Mouse (Mus musculus) megakaryocyte progenitor cell, adult 5-6 weeks (primary cell): ENCODE data around the gene Hspa8. TPM values are rescaled to one million over a fixed set of nuclear protein-coding genes. Genes with fewer than 3 reads are reported as not detected.
"Not testable (repeated sequence)": the region's sequence is repeated elsewhere in the genome, so short reads cannot be mapped to it uniquely, and the experiment has no call there.

ENCODE experiments used
- ATAC-seq: replicated peaks from 2 replicates; pipeline ENCODE4 v1.8.0; 2016; ENCODE audit warnings: mild to moderate bottlenecking, moderate TSS enrichment, inconsistent platforms; ENCODE audit not compliant: poor library complexity
- total RNA-seq, 2 experiments: library from RNA; stranded (forward) in 1 of 2; stranded (reverse) in 1 of 2; fragments of 157-497, 149-512 nt in 1 of 2; fragments of 200-1000 nt in 1 of 2; gene quantifications; 2 replicates each; pipeline versions ENCODE4 v1.2.3 to v1.2.4; 2015 to 2017

Hspa8 gene
- 3,635 and 4,207 TPM in 2 replicates for total RNA-seq (2015)
- 4,709 and 5,125 TPM in 2 replicates for total RNA-seq (2017)

DNA sequence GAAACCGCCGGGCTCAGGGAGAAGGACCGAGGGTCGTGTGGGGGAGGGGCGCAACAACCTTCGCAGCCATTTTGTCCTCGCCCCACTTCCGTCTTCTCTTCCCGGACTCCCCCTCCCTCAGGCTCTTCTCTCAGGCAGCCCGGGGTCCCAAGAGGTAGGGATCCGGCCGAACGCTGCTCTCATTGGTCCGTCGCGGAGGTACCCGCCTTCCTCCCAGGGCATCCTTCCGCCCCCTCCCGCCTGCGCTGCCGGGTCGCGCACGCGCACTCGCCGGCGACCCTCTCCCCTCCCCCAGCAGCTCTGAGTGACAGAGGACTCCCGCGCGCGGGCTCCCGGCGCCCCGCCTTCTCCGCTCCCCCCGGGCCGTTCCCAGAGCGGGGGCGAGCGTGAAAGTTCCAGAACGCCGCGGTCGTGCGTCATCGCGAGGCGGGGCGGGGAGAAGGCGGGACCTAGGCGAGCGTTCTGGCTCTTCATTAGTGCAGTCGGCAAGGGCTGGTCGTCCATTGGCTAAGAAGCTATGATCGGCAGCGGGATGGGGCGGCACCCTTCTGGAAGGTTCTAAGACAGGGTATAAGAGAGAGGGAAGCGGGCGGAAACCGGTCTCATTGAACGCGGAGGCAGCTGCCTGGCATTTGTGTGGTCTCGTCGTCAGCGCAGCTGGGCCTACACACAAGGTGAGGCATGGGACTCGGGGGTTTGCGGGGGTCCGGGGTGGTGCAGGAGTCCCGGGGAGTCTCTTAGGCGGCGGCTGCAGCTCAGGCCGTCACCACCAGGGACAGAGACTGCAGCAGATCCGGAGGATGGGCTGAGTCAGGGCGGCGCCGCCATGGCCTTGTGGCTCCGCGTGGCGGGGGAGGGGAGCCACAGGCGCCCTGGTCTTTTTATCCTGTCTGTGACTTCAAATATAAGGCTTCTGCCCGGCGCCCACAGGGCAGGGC, at the start of gene Hspa8:
TSS of gene Hspa8 (plus strand) at position 310 of the 938 bp plus-strand sequence.
- ATAC-seq: peak; percentile 63

DNA sequence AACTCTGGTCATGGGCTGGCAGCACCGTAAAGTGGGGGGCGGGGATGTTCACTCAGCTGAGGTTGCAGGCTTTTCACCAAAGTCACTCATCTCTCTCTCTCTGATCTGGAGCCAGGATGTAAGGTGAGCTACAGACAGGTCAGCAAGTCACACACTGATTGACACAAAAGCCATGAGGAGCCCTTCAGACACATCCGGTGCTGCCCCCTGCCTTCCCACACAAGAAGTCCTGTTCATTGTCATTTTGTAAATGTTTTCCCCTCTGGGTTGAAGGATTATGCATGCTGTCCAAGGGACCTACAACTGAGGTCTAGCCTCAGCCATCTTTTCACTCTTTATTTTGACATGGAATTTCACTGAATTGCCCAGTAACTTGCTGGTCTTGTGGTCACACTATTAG, 49.0 kb upstream of the Hspa8 start:
- ATAC-seq: no peak

DNA sequence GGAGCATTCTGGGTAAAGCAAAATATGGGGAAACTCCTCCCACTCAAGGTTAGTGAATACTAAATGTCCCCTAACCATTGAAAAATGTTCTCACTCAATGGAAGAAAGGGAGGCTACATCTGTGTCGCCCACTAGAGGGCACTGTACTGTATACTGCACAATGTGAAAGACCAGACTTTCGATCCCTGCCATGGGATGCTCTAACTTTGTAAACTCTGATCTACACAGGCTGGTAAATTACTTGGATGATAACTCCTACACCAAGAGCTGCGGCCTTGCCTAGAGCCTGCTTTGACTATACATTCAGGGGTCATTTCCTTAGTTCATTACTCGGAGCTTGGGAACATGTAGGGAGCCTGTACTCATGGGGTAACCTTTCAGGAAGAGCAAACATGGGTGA, 44.4 kb upstream of the Hspa8 start:
- peak; percentile 78 for ATAC-seq

DNA sequence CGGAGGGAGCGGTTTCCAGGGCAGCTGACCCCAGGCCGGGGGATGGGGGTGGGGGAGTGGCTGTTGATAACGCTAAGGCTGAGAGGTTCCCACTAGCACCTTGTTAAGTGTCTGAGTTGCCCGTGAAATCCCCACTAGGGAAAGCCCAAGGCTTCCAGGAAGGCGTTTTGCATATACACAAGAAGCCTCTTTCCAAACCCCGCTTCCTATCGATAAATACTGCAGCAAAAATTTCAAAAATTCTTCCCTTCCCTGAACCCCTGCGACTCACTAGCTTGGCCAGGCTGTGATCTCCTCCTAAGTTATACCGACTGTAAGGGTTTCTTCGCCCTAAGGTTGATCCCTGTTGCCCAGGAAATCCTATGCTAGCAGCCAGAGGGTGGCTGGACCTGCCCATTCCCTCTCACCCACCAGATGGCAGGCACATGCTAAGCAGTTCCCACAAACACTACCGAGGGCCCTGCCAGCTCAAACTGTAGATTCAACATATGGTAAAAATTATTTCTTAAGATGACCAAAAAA, 43.6 kb upstream of the Hspa8 start:
- peak; percentile 66 for ATAC-seq

DNA sequence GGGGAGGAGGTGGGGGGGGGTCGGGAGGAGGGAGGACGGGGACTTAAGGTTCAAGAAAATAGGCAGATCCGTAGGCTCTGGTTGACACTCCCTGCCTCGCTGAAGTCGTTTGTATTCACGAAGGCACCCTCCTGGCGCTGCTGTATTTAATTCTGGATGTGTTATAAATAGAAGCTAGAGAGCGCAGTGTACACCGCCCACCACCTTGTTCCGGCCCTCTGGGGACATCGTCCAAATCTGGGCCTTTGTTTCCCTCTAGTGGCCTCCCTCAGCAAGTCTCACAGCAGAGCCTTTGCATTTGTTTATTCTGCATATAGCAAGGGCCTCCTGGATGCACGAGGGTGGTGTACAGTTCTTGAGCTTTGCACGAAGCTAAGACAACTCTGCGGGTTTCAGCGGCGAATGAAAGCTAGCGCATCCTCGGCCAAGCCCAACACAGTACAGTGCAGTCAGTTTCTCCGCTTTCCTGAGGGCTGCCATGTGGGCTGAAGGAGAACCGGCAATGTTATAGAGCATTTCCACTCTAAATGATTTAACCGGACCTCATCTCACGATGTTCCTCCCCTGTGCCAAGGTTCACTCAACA, 43.0 kb upstream of the Hspa8 start:
- ATAC-seq: peak; percentile 88

DNA sequence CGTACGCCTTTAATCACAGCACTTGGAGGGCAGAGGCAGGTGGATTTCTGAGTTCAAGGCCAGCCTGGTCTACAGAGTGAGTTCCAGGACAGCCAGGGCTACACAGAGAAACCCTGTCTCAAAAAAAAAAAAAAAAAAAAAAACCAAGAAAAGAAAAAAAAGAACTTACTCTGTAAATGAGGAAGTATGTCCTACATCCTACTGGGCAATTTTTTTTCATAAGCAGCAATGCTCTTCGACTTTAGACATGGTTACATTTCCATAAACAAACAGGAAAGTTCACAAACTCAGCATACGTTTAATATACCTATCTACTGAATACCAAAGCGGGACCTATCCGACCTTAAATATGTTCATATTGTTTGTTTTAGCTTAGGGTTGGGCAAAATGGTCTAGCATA, 38.4 kb upstream of the Hspa8 start:
- ATAC-seq: no peak

DNA sequence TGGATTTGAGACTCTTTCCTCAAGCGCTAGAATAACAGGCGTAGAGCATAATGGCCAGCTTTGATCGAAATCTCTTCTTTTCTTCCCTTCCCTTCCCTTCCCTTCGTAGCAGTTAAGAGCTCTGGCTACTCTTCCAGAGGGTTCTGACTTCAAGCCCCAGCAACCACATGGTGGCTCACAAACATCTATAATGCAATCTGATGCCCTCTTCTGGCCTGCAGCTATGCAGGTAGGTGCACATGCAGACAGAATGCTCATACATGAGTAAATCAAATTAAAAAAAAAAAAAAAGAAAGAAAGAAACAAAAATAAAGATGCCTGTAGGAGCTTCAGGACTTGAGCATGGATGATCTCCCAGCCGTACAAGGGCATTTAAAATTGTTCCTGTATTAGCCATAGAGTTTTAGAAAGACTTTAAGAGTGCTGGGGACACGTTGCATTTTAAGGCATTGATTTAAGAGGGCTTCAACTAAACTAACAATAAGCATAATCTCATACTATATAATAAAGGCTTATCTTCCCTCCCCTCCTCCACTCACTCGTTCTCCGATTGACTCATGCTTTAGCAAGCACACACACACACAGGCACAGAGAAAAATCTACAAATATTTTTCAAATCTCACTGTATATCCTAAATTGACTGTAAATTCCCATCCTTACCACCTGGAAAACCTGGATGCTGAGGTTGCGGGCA, 35.8 kb upstream of the Hspa8 start:
- ATAC-seq: 0 out of 2 replicates have a peak, but pooled peaks have one; percentile 17

DNA sequence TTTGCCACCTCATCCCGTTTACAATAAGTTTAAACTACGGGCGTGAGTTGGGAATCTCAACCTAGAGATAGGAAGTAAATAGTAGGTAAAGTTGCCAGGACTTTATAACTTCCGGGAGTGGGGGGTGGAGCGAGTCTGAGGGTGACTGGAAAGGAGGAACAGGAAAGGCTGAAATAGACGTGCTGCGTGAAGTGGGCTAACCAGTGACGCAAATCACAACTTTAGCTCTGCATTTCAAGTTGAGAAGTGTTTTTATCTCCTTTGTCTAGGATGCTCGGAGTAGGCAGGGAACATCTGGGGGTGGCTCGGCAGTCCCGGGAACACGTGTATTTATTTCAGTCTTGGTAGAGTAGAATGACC, 35.2 kb upstream of the Hspa8 start:
- ATAC-seq: peak; percentile 92

DNA sequence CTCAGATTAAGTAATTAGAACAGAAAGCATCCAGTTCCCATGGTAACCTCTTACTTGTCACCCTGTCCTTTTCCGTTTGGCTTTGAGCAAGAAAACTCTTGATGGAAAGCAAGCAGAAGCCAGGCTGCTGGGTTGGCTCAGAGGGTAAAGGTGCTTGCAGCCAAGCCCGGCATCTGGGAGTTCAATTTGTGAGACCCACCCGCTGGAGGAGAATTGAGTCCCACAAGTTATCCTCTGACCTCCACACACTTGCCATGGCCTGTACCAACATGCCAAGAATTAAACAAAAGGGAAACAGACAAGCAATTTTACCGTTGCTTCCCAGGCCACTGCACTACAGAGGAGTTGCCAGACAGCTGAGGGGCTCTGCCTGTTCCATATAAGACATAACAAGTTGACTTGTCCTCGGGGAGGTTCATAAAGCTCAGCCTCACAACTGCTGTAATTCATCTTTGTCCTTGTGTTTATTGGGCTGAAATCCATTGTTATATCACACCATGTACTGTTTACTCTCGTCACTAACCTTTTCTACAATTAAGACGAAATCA, 34.7 kb upstream of the Hspa8 start:
- no peak for ATAC-seq

DNA sequence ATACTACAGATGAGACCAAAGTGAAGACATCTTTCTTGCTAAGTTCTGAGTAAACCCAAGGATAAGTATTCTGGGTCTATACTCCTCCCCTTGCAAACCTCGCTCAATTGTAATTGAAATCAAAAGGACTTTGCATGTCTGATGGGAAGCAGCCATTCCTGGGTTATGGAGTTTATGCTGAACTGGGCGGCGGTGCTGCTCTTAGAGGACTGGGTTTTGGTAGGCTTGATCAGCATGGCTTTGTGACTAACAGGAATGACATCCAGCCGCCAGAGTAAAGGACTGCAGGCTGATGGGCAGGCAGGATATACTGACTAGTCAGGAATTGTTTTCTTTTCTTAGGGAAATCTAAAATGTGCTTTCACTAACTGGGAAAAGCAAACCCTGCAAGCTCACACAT, 32.8 kb upstream of the Hspa8 start:
- no peak for ATAC-seq

DNA sequence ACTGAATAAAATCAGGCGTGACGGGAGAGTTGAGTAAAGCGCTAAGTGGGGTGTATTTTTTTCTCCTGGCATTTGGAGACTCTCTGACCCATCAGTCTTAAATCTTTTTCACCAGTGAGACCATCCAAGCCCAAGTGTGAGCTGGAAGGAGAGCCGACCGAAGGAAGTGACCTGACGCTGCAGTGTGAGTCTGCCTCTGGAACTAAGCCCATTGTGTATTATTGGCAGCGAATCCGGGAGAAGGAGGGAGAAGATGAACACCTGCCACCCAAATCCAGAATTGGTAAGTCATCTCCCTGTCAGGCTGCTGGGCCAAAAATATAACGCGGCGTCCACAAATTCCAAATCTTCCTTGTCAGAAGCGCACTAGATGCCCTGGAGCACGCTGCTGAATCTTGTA, 28.5 kb upstream of the Hspa8 start:
- no peak for ATAC-seq

DNA sequence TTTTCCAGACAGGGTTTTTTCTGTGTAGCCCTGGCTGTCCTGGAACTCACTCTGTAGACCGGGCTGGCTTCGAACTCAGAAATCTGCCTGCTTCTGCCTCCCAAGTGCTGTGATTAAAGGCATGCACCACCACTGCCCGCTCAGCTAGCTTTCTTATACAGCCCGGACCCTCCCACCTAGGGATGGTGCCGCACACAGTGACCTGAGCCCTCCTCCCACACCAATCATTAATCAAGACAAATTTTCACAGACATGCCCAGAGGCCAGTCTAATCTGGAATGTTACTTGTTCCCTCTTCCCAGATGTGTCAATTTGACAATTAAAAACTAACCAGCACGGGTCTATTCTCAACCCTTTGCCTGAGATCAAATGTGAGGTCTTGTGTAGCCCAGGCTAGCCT, 27.6 kb upstream of the Hspa8 start:
- ATAC-seq: not testable (repeated sequence)

DNA sequence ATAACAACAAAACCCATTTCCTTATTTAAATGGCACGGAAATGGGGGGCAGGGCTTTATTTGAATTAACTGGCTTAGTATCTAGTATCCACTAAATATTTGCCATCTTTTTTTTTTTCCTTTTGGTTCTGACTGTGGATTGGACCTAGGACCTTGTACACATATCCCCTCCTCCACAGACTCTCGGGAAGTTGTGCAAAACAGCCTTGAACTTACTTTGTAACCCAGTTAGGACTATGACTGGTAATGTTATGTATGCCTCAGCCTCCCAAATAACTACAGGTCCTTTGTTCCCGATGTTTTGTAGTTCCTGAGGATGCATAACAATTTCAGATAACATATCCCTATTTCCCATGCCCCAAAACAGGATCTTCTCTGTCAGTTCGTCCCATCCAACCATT, 26.9 kb upstream of the Hspa8 start:
- no peak for ATAC-seq

DNA sequence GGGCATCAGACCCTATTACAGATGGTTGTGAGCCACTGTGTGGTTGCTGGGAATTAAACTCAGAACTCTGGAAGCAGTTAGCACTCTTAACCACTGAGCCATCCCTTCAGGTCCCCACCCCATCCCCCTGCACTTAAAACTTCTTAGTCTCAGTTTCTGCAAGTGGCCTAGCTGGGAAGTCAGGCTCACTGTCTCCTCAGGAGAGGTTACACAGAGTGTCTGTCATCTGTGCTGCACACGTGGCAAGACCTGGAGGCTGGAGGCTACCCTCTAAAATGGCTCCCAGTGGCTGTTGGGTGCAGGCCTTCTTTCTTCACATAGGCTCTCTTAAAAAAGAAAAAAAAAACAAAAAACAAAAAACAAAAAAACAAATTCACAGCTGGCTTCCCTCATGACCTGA, 24.7 kb upstream of the Hspa8 start:
- ATAC-seq: no peak

DNA sequence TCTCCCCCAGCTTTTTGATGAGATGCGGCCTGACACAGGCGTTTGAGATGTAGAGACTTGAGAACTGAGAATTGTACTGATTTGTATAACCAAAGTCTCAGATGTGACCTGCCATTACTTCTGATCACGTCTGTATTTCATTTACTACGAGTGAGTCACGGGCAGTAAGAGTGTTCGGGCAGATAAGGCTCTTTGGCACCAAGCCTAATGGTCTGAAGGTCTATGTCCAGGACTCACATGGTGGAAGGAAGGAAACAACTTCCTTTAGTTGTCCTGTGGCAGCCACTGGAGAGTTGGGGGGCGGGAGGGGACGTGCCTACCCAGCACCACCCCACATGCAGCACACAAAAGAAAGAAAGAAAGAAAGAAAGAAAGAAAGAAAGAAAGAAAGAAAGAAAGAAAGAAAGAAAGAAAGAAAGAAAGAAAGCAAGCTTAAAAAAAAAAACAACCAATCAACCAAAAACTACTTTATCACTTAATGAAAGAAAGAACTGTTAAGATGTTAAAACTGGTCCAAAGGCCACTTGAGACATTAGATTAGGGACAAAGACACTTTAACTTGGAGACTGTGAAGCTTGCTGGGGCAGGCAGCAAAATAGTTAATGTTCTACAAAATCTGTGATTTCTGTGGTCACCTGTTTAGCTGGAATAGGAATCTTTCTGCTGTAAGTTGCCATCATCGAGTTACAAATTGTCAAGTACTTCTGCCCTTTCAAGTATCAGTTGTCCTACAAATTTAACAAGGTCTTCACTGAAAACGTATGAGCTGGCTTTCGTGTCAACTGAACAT, 24.1 kb upstream of the Hspa8 start:
- ATAC-seq: no peak

DNA sequence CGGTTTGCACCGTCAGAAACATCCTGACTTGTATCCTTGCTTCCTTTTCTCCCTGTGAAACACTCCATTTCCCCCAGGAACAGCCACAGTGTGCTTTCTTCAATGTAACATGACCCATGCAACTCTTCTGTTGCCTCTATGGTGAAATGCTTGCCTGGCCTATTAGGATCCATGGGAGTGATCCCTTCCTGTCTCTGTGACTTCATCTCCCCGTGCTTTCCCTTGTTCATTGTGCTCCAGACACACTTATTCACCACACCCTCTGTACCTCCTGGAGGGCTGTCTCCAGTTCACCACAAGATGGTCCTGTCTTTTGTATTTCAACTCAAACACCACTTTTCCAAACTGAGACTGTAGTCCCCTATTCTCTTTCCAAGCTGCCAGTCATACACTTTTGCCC, 20.7 kb upstream of the Hspa8 start:
- no peak for ATAC-seq

DNA sequence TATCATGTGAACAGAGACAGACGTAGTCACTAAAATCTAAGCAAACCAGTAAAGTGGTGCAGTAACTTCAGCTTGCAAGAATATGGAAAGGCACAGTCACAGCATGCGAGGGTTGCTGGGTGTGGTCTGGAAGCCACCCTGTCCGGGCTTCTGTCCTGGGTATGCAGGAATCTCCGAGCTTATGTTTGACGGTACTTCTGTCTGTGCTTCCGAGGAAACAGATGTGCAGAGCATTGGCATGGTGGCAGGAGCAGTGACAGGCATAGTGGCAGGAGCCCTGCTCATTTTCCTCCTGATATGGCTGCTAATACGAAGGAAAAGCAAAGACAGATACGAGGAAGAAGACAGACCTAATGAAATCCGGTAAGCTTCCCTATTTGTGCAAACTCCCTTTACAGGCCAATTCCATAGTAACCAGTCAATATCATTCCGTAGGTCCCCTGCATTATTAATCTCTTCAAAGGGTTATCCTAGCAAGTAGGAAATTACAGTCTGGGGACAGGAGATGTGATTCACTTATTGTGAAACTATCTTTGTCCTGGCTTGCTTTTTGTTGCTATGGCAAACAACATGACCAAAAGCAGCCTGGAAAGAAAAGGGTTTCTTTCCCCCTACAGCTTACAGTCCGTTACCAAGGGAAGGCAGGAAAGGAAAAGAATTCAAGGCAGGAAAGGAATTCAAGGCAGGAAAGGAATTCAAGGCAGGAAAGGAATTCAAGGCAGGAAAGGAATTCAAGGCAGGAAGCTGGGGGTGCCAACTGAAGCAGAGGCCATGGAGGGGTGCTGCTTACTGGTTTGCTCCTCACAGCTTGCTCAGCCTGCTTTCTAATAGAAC, 19.7 kb upstream of the Hspa8 start:
- ATAC-seq: no peak

DNA sequence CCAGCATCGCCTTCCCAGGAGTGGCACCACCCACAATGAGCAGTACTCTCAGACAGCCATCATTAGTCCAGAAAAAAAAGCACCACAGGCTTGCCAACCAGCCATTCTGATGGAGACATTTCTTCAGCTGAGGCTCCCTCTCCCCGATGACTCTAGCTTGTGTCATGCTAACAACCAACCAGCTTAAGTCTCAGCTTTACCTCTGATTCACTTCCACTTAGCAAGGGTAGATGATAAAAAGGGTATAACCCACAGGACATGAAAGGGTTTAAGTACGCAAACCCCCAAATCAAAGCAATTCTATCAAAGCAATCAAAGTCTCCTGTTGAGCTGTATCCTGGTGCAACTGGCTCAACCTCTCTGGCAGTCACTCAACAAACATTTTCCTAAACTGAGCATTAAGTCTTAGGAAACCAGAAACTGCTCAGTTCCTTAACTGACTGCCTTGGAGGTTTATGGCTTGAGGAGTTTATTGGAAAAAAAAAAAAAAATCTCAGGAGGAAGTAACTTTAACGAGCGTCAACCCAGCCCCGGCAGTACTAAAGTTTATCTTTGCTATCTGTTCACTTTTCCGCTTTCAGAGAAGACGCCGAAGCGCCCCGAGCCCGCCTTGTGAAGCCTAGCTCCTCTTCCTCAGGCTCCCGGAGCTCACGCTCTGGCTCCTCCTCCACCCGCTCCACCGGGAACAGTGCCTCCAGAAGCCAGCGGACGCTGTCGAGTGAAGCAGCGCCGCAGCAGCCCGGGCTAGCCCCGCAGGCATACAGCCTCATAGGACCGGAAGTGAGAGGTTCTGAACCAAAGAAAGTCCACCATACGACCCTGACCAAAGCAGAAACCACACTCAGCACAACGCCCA, 18.8 kb upstream of the Hspa8 start:
- peak; percentile 52 for ATAC-seq
